Mouse (Mus musculus): ENCODE measurements around the gene Nrf1.

Gene Nrf1

GRCm38 (mm10) chr6:30047271-30048162 lies at the start of gene Nrf1:
Gene Nrf1, plus strand, starts transcription at chr6:30047988.
- peak; percentile 98 for DNase-seq

GRCm38 (mm10) chr6:29998140-29998539 lies 49.6 kb upstream of the Nrf1 start:
- peak; percentile 7 to 15 for DNase-seq

DNA sequence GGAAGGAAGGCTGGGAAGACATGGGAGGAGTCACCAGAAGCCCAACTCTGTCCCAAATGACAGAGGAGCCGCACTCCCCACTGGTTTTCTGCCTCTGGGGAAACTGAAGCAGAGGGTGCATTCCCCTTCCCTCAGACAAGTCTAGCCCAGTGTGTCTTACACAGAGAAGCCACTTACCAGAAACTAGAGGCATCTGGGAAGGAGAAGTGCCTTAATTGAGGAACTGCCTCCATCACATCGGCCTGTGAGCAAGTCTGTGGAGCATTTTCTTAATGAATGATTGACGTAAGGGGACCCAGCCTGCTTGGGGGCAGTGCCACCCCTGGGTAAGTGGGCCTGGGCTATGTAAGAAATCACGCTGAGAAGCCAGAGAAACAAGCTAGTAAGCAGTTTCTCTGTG lies 49.0 kb upstream of the Nrf1 start:
- DNase-seq, result no peak

DNA sequence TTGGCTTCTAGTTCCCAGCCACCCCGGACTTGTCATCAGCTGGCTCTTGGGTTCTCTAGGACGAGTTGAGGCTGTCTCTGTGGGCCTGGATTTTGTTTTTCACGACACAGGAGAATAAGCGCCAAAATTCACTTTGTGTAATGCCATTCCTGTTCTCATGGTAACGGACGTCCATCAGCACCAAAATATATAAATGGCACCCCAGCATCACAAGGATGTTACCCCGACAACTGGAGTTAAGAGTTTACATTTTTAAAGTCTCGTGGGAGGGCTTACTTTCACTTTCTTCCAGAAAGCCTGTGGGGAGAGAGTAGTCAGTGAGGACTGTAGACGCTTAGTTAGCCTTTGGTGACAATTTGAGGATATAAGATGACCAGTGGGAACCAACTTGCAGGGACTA lies 45.2 kb upstream of the Nrf1 start:
- DNase-seq, result no peak

DNA sequence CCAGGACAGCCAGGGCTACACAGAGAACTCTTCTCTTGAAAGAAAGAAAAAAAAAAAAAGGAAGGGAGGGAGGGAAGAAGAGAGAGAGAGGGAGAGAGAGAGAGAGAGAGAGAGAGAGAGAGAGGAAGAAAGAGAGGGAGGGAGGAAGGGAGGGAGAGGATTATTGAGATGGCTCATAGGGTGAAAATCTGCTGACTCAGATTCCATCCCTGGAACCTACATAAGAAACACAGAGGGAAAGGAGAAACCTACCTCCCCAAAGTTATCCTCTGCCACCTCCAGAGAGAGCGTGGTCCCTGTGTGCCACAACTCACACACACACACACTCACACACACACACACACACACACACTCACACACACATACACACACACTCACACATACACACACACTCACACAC lies 41.9 kb upstream of the Nrf1 start:
- DNase-seq, result no peak

DNA sequence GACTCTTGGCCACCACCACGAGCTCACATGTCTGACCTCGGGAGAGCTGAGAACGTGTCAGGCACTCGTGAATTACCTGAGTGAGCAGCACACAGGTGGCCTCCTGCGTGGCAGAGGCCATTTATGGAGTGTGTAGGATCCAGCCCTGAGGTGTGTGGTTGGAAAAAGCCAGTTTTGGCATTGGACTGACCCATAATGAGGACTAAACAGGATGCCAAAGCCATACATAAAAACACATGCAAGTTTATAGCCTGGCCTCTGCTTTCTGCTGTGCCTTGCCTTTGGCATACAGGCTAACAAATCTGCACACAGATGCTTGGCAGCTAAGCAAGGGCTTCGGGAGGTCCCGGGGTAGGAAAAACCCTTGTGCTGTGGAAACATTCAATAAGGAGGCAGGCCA lies 38.6 kb upstream of the Nrf1 start:
- DNase-seq, result no peak

DNA sequence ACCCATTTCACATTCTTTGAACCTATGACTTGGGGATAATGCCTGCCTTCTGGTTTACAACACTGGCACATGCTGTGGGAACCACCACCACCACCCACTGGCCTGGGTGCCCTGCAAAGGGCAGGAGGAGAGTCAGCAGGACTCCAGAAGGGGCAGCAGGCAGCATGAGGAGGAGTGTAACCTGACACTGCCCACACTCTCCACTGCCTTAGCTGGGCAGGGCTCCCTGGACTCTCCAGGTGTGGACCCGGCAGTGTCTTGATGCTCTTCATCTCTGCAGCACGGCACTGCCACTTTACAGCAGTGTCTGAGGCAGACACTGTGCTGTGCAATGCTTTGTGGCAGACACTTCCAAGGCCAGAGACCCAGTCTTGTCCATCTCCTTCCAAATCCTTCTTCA lies 34.3 kb upstream of the Nrf1 start:
- no peak for DNase-seq

GRCm38 (mm10) chr6:30014187-30014864 lies 33.5 kb upstream of the Nrf1 start:
- DNase-seq, result no peak

- no peak for DNase-seq
Observed at GRCm38 (mm10) chr6:30021241-30021640, 26.5 kb upstream of the Nrf1 start.

GRCm38 (mm10) chr6:30021656-30022055 lies 26.1 kb upstream of the Nrf1 start:
- DNase-seq, result no peak

GRCm38 (mm10) chr6:30026799-30027198 lies 21.0 kb upstream of the Nrf1 start:
- DNase-seq, result no peak

- no peak for DNase-seq
Observed at GRCm38 (mm10) chr6:30028358-30028757, 19.4 kb upstream of the Nrf1 start.

GRCm38 (mm10) chr6:30035112-30035511 lies 12.7 kb upstream of the Nrf1 start:
- no peak for DNase-seq

GRCm38 (mm10) chr6:30041498-30041897 lies 6.3 kb upstream of the Nrf1 start:
- DNase-seq, result no peak

GRCm38 (mm10) chr6:30042483-30042882 lies 5.3 kb upstream of the Nrf1 start:
- peak; percentile 51 to 63 for DNase-seq

DNA sequence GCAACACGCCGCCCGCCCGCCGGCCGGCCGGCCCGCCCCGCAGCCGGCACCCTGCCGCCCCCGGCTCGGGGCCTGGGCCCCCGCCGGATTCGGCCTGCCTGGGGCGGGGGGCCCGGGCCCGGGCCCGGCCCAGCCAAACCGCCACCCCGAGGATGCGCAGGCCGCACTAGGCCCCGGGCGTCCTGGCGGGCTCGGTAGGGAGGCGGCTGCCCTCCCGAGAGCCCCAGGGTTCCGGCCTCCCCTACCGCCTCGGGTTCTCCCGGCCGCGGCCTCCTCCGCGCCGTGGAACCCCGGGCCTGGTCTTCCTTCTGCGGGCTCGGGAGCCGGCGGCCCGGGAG lies 344 bp downstream of the Nrf1 start:
- no peak for DNase-seq

- peak; percentile 85 to 86 for DNase-seq
Observed at GRCm38 (mm10) chr6:30048501-30049353, 939 bp downstream of the Nrf1 start.

DNA sequence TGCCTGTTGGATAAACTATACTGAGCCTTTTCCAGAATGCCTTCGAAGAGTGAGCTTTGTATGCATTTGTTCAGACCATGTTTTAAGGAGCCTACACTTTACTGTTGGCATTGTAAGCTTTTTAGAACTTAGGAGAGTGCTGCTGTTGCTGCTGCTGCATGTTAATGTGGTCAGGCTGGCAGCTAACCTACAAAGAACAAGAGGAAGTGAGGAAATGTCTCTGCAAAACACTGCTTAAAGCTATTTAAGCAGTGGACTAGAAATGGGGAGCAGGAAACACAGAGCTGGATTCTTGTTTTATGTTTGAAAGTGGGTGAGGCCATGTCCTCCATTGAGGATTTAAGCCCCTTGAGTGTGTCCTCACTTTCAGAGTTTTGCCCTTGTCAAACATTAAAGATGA lies 5.3 kb downstream of the Nrf1 start:
- DNase-seq, result no peak

DNA sequence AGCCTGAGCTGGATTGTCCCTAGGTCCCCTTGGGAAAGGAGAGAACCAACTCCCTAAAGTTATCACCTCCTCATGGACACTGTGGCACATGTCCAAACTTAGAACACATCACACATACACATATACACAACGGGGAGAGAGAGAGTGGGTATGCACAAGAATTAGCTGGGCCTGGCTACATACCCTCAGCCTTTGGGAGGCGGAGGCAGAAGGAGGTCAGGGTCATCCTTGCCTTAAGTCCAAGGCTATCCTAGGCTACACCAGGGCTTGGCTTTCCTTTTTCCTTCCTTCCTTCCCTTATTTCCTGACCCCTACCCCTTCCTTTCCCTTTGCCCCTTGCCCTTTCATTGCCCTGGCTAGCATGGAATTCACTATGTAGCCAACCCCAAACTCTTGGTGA lies 14.8 kb downstream of the Nrf1 start:
- no peak for DNase-seq

- no peak for DNase-seq
Observed at GRCm38 (mm10) chr6:30065369-30065768, 17.6 kb downstream of the Nrf1 start.

DNA sequence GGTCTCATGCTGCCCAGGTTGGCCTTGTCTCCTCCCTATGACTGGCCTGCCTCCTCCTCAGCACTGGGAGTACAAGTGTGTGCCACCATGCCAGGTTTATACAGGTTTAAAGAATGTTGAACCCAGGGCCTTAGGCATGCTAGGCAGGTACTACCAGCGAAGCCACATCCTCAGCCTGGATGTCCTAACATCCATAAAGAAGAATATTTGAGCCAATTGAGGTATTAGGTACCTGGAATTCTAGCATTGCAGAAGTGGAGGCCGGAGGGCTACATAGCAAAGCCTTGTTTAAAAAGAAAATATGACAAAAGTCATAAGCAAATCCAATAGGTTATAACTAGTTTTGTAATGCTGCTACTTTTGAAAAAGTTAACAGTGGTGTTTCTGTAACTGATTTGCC lies 19.0 kb downstream of the Nrf1 start:
- DNase-seq, result no peak

- peak in 1 of 2 experiments; percentile 17 for DNase-seq
Observed at GRCm38 (mm10) chr6:30072476-30072875, 24.7 kb downstream of the Nrf1 start.

GRCm38 (mm10) chr6:30078938-30079529 lies 31.2 kb downstream of the Nrf1 start:
- DNase-seq, result no peak

Measured in cerebellum, postnatal 10 days (tissue).